Mouse (Mus musculus): ENCODE results near the gene Grik4.

GRCm38 (mm10) chr9:42550116-42550515 lies 394.2 kb downstream of the Grik4 start:
- TF ChIP-seq FLI1 (IDR thresholded peaks at IDR 0.05; ENCODE audit: low read length), result no peak
- TF ChIP-seq GATA1 (IDR thresholded peaks at IDR 0.05; ENCODE audit: borderline replicate concordance, low read length), result no peak
